Mouse (Mus musculus) ovary, postnatal 36 days (tissue): ENCODE measurements at regions not wholly inside any gene's neighbourhood (a gene's known extent, or its start where the extent isn't known, plus 50 kb on each side); places are given as distances from the start of the nearest gene placed in this dataset.
A peak's percentile ranks its signal among the peaks of the same experiment; 100 is the strongest.

Experiments
- DNase-seq: peaks from one replicate; pipeline ENCODE4 v3.0.0; 2022; ENCODE audit warnings: low spot score, mixed read lengths

DNA sequence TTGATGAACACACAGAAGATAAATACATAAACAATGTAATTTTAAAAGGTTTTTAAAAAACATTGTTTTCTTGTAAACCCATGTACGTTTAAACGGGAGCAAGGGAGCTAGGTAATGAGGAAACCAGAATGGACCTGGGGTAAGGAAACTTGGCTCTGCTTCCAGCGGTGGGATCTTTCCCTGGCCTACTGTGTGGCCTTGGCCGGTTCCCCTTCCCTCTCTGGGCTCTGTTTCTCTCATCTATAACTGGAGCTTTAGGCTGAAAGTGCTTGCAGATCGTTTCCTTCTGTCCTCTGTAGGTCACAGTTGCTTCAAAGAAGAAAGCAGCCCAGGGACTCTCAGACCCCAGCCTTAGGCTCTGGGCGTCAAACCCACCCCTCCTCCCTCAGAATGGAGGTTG is 285.1 kb upstream of the Zmiz1 start:
- DNase-seq = no peak

DNA sequence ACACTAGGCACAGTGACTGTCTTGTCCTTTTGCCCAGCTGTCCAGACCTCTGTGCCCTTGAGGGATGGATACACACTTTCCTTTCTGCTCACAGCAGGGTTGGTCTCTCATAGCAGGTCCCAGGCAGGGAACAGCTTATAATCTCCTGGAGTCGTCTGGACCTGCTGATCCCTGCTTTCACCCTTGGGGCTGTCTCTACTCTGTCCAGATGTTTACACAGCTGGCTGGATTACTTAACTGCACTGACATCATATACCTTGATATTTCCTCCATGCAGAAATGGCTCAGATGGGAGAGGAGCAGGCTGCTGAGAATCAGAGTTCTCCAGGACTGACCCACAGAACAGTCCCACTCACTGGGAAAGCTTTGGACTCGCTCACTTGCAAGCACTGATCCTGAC is 284.6 kb upstream of the Zmiz1 start:
- DNase-seq = no peak

DNA sequence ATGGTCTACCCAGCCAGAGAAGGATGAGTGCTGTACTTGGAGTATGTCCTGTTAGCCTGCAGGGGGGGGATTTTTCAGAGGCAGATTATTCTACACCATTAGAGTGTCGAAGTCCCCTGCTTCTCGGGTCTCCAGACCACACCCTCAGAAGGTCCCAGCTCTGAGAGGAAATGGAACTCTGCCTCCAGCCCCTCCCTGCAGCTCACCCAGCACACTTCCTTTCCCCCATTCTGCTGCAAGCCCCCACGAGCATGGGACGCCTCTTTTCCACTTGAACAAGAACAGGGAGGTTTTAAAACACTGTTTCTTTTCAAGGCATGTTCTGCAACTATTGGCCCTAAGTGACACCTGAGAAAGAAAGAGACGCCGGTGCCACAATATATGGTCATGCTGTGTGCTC is 282.8 kb upstream of the Zmiz1 start:
- DNase-seq = no peak

DNA sequence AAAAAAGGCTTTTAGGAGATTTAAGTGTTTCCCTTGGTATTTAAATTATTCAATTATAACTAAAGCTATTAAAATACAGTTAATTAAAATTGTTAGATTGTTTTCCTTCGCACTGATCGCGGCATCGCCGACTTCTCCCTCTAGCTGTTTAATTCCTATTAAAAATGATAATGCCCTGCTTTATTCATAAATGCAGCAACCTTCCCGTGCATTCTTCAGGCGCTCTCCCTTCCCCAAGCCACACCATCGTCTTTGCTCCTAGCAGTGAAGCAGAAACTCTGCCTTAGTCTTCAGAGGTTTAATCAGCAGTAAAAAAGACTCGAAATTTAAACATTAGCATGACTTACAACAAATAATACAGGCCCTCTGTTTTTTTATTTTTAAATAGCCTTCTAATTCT is 278.9 kb upstream of the Zmiz1 start:
- DNase-seq = no peak

DNA sequence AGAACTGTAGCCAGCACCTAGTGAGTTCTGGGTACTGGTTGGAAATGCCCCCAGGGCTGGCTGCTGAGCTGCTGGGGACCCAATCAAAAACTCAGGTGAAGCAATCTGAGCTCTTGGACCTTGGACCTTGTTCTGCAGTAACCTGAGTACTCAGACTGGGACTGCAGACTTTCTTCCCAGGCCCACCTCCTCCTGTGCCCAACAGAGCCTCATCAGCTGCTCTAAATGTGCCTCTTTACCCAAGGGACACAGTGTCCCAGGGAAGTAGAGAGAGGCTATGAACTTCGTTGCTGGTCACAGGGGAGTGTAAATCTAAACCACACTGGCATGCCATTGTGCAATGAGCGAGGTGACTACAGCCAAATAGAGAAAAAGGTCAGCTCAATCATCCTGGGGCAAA is 277.6 kb upstream of the Zmiz1 start:
- DNase-seq = no peak

DNA sequence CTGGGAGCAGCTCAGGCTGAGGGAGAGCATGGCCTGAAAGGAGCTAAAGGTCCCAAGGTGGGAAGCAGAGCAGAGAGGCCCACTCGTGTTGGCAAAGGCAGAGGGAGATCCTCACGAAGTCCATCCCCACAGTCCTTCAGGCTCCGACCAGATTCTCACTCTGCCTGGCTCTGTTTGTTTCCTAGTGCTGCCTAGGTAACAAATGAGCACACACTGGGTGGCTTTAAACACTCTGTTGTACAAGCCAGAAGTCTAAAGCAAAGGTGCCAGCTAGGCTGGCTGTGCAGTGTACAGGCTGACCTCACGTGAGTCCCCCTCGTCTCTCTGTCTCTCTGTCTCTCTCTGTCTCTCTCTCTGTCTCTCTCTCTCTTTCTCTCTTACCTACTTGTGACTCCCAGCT is 274.9 kb upstream of the Zmiz1 start:
- no peak for DNase-seq

DNA sequence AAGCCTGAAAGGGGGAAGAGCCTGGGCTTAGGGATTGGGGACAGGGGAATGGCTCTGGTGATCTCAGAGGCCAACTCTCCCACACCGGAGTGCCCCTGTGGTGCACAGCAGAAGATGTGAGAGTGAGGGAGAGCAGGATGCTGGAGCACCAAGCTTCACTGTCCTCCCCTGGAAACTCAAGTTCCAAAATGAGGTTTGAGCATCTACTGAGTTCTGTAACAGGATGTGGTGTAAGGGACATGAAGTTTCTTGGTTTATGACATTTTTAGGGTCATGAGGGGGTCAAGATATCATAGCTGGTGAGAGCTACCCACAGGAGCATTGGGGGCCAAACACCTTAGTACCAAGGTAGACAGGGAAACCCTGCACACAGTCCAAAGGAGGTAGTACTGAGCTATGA is 274.1 kb upstream of the Zmiz1 start:
- no peak for DNase-seq

DNA sequence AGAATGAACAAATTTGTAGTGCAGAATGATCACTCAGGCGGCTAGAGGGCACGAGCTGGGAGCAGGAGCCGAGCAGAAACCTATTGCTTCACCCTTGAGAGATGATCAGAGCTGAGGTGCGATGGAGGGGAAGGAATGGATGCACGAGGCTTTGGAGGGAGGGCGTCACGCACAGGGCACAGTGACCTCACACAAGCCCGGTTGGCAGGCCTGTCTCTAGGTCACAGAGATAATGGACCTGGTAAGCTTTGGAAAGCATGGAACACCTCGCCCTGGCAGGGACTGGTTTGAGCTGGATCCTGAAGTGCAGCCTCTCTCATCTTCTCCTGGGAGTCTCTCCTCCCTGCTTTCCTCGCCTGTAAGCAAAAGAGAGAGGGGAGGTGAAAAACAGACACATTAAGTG is 273.4 kb upstream of the Zmiz1 start:
- DNase-seq = peak; percentile 74

DNA sequence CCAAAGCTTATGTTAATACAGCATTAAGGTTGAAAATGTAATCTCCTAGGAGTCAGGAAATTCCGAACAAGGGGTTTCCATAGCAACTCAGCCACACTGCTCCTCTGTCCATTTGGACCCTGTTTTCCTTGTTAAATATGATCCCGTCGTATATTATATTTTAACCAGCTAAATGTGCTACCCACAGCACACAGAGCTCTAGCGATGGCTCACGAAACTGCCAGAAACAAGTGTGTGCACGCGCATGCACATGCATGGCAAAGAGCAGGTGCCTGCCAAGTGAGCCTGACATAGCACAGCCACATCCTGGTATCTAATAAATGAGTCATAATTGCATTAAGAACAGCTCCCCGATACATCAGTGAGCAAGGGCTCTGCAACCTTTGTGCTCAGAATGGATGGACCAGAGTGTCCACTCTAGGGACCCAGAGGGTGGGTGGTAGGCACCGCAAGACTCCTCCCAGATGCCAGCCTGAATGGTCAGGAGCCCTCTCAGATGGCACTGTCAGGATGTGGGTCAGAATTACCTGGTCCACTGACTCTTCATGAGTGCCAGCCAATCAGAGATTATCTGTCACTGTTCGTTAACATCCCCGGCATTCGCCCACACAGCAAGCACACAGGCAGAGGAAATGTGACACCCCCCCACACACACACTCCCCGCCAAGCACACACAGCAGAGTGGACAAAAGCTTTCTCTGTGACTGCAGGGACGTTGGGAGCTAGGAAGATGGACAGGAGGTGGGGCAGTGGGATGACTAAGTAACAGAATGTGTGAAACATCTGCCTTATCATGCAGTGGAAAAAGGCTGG is 272.8 kb upstream of the Zmiz1 start:
- no peak for DNase-seq

DNA sequence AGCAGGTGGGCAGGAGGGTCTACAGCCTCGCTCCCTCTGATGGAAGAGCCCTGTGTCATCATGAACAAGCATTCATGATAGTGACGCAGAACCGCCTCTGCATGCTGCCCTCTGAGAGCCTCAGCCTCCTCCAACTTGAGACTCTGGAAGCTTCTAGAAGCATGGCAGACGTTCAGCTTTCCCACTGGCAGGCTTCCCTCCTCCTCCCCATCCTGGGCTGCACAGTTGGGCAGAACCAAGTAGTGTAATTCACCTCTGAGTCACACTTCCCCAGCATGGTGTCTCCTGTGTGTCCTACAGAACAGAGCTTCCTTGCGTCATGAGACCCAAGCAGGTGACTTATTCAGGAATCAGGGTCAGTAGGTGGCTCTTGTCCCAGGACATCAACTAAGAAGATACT is 271.3 kb upstream of the Zmiz1 start:
- DNase-seq = no peak

DNA sequence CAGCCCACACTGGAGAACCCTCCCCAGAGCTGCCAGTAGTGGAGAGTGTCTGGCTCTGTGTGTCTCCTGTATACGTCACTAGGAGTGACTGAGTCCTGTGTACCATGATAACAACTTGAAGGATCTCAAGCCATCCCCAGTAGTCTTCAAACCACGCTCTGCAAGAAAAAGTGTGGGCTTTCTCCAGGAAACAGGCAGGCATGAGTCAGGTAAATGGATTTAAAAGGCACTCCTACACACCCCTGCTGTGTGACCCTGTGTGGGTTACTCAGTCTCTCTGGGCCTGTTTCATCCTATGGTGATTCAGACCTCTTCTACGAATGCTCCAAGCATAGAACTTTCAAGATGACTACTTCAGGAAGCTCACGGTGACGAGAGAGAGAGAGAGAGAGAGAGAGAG is 269.7 kb upstream of the Zmiz1 start:
- DNase-seq = no peak

DNA sequence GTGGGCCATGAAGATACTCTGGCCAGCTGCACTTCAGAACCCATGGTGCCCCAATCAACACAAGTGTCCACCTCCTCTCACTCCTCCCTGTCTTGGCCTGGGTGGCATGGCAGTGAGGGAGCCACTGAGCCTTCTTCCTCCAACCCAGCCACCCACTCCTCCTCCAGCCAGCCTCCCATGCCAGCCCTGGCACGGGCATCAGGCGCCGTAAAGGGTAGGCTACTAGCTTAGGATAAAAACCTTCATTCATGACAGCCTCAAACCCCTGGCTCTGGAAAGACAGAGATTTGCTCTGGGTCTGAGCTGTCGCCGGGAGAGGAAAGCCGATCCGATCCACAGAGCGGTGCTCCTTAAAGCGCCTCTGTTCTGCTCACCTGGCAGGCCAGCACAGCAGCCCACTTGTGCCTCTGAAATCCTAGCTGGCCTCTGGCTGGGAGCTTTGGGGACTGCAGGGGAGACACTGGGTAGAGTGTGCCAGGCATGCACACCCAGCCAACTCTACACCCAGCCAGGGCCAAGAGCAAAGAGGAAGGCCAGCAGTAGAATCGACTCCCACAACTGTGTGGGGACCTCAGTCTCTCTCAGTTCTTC is 268.2 kb upstream of the Zmiz1 start:
- DNase-seq = no peak

DNA sequence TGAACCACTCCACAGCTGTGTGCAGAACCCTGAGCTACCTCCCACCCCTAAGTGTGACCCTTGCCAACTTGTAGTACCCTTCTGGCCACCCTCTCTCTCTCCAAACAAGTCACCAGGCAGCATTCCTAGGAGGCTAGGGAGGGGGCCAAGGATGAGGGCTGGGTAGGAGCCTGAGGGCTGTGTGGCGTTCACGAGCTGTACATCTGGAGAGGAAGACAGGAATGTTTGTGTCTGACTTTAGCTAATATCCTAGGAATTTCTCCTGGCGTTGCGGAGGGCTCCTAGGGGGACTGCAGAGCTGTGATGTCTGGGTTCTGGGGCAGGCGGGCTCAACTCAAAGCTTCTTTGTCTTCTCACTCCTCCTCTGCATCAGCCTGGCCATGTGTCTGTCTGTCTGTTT is 262.2 kb upstream of the Zmiz1 start:
- DNase-seq = no peak

DNA sequence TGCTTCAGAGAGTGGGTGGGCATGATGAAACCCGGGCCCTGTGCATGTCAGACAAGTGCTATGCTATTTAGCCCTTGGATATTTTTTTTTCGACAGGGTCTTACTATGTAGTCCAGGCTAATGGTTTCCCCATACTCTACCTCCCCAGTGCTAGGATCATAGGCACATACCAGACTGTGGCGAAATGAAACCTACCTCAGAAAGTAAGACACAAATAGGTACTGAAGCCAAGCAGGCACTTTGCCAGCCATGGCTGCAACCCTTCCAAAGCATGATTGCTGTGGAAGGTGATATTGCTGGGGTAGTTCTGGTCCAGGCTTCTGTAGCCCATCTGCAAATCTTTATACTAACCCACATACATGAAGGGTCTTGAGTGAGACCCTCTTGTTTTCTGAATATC is 259.1 kb upstream of the Zmiz1 start:
- DNase-seq = no peak

DNA sequence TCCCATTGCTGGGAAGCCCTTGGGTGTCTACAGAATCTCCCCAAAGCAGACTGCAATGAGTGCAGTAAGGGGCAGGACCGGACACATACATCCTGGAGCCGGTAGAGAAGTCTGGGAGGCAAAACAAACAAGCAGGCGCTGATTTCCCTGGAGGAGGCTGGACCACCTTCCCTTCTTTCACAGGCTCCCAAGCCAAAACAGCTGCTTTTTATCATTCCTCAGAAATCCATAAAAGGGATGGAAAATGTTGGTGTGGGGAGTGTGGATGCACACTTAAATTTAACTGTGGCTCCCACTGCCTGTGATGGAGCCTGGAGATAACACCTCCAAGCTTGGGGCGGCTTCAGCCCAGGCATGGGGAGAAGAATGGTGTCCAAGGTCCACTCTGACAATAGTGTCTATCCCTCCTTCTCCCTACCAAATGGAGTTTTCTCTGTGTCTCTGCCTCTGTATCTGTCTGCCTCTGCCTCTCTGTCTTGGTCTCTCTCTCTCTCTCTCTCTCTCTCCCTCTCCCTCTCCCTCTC is 258.3 kb upstream of the Zmiz1 start:
- no peak for DNase-seq

DNA sequence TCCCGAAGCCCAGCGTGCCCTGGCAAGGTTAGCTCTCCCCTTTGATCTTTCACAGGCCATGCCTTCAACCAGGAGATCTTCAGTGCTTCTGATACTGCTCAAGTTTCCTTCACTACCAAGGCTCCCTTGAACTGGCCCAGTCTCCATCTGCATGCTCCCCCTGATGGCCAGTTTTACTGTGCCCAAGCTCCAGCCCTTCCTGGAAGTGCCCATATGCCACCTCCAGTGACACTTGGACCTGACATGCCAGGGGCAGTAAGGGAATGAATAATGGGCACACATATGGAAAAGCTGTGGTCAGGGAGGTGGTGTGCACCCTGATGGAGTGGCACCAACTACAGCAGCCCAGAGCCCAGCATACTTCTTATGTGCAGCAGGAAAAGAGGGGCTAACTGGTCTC is 256.7 kb upstream of the Zmiz1 start:
- DNase-seq = no peak

DNA sequence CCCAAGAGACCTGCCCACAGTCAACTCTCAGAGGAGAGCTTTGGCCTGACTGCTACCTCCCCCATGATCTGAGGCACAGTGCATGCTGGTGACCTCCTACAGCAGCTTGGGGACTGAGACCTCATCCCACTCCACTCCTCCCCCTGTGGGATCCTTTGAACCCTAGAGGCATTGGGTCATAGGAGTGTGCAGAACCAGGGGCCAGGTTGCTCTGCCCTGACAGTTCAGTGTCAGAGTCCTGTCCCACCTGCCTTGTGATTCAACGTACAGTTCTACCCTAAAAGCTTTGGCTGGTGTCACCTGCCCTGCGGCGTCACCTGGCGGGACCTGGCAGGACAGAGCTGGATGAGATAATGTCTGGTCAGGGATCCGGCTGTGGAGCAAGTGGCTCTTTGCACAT is 254.9 kb upstream of the Zmiz1 start:
- DNase-seq = no peak

DNA sequence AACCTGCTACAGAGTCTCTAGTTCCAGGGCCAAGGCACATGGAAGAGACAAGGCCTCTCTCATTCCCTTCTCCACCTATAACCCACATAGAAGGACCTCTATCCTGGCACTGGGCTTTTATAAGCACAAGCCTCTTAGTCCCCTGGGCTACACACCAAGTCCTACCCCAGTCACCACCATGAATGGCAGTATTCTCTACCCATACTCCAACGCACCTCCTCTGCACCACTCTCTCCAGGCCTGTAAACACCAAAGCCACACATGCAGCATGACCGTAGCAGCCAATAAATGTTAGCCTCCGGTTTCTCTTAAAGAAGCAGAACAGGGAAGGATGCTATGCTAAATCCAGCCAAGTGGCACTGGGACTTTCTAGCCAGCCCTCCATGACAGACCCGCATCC is 252.1 kb upstream of the Zmiz1 start:
- DNase-seq = no peak

DNA sequence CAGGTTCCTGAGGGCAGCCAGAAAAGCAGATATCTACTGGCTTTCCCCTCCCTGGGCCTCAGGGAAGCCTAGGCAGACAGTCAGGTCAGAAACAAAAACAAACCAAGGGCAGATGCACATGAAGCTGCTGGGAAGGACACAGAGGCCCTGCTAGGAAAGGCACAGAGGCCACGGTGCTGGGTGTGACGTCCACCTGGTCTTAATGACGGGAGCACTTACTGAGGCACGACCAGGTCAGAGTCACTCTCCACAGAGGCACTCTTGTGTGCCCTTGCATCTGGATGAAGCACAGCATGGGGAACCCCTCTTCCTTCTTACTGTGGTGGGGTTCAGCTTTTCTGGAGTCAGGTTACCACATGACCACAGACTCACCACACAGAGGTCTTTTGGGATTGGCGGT is 251.6 kb upstream of the Zmiz1 start:
- DNase-seq = no peak

DNA sequence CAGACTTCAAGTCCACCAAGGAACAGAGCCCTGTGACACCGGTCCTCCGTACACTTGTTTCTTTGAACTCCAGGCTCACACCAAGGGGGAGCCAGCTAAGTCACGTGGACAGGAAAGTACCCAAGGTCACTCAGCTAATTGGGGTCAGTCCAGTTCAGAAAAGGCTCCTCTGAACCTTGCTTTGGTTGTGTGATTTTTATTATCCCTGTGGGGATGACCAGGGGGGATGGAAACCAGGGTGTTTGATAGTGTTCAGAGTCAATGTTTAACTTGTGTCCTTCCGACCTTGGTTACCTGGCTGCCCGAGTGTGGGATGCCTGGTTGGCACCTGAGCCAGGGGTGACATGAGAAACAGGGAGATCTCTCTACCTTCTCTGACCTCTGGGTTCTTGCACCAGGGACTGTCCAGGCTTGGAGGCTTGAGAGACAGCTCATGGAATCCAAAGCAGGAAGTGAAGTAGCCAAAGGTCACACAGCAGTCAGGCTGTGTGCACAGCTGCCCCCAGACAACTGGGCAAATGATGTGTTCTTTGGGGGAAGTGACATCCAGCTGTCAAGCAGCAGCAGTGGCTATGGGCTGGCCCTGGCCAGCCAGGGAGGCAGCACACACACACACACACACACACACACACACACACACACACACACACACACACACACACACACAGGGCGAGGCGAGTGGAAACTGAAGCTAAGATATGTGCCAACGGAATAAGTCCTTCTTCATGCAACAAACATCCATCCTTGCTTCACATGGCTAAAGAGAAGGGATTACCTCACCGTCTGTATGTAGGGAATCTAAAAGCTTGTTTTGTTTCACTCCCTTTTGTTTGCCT is 250.5 kb upstream of the Zmiz1 start:
- DNase-seq = no peak

DNA sequence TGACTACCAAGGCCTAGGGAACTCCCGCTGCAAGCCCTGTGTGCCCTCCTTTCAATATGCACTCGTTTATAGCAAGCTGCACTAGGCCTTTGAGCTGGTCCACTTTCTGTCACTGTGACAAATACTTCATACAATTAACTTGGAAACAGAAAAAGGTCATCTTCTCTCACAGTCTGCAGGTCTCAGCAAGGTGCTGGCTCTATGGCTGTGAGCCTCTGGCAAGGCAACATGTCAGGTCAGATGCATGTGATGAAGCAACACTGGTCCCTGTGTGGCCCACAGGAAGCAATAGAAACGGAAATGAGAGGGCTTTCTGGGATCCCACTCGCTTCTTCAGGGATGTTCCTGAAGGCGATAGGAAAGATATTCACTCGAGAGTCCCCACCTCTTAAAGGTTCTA is 245.9 kb upstream of the Zmiz1 start:
- DNase-seq = no peak

DNA sequence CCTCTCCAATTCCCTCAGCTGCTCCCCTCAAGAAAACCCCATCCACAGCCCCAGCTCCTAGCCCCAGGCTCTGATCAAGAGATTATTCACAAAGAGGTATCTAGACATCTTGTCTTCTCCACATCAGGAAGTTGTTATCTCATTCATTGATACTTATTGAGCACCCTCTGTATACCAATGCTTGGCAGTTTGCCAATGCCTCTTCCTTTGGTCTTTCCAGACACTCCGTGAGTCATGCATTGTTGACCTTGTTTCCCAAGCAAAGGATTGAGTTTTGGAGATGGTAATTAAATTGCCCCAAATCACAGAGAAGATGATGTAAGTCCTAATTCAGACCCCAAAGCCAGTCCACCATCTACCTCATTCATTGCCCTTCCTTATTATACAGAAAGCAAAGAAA is 235.9 kb upstream of the Zmiz1 start:
- DNase-seq = no peak

DNA sequence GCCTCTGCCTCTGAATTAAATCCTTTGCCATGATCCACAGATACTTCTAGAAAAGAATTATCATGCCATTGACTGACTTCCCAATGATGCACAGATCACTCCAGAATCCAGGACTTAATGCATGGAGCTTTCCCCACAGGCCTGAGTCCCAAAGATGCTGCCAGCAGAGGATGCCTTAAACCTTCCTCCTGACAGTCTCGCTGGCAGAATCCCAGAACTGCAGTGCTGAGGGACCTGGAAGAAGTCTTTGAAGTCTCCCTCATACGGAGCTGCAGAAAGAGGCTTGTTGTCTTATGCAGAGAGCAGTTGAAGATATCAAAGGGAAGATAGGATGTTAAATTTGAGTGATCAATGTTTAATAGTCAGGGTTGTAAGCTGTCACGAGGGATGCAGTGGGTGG is 233.8 kb upstream of the Zmiz1 start:
- no peak for DNase-seq
